Comparison of ENCODE assay signal across 9 mouse cellular contexts in genomic region chr7:19137380-19137779, GRCm38 (mm10). TPM values are rescaled to one million over a fixed set of nuclear protein-coding genes. Genes with fewer than 3 reads are reported as not detected.
A peak's percentile ranks its signal among the peaks of the same experiment; 100 is the strongest.
DNase-seq lines count a peak whose midpoint lies in the region; ATAC-seq and TF ChIP-seq lines count a peak whose summit lies in the region.
"Had no signal": no experiment of that assay in that cellular context is flagged by ENCODE, and none has a peak within 500 bp of the region (broad histone marks: within the 10 kb centered on the region; RNA-seq: fewer than 3 reads in every experiment).

No protein-coding gene starts in this region.

- peak; percentile 74 for DNase-seq in forebrain, embryonic 11.5 days (ENCODE audit: low spot score)
- DNase-seq in liver, adult 2 months (ENCODE audit: extremely low read depth, low read depth, low spot score) = no peak
- no peak for DNase-seq in liver, embryonic 11.5 days (ENCODE audit: low spot score)
- peak; percentile 59 for DNase-seq in Muller cell, postnatal 12 days (ENCODE audit: inconsistent ontology term)
- DNase-seq in gastrocnemius, postnatal 14 days = peak; percentile 59
- peak; percentile 74 for DNase-seq in lung, postnatal 36 days

- H3K9ac ChIP-seq in forebrain, embryonic 11.5 days (ENCODE audit: low read length) = no peak overlapping the region
- no peak overlapping the region for H3K9ac ChIP-seq in forebrain, embryonic 12.5 days
- H3K9ac ChIP-seq in liver, adult 2 months (ENCODE audit: low read depth, low read length) = no peak overlapping the region
- H3K9ac ChIP-seq in liver, embryonic 11.5 days (ENCODE audit: low read depth, low read length) = no peak overlapping the region
- H3K9ac ChIP-seq in neural tube, embryonic 15.5 days (replicated peaks) = no peak overlapping the region

- H3K4me3 ChIP-seq in forebrain, embryonic 11.5 days (ENCODE audit: low read depth, low read length) = no peak overlapping the region
- H3K4me3 ChIP-seq in forebrain, embryonic 12.5 days (replicated peaks) = no peak overlapping the region
- H3K4me3 ChIP-seq in liver, adult 2 months (ENCODE audit: insufficient read depth, low read depth, low read length) = no peak overlapping the region
- no peak overlapping the region for H3K4me3 ChIP-seq in liver, embryonic 11.5 days (ENCODE audit: low read depth, low read length)
- H3K4me3 ChIP-seq in neural tube, embryonic 15.5 days (replicated peaks) = no peak overlapping the region

- no peak overlapping the region for H3K27ac ChIP-seq in forebrain, embryonic 11.5 days (ENCODE audit: low read depth, low read length)
- no peak overlapping the region for H3K27ac ChIP-seq in forebrain, embryonic 12.5 days
- no peak overlapping the region for H3K27ac ChIP-seq in liver, adult 2 months (replicated peaks; ENCODE audit: insufficient read depth, low read depth, low read length)
- no peak overlapping the region for H3K27ac ChIP-seq in liver, embryonic 11.5 days (ENCODE audit: low read depth, low read length)
- H3K27ac ChIP-seq in neural tube, embryonic 15.5 days (replicated peaks) = no peak overlapping the region
- H3K27ac ChIP-seq: macrophage had no signal

- WGBS in forebrain, embryonic 11.5 days = 49% methylated on average over 5 of the region's 5 CpGs
- 51% methylated on average over 5 of the region's 5 CpGs for WGBS in forebrain, embryonic 12.5 days
- 58% methylated on average over 5 of the region's 5 CpGs for WGBS in liver, adult 2 months
- 56% methylated on average over 5 of the region's 5 CpGs for WGBS in liver, embryonic 11.5 days
- 59% methylated on average over 5 of the region's 5 CpGs for WGBS in neural tube, embryonic 15.5 days

- intact Hi-C loops in gastrocnemius, postnatal 14 days (cut with DNase I; ENCODE audit: low total_unique reads) = no loop called here

- peaks cover 17% of the 10 kb centered on the region; the same call in 1 of the 2 replicates for H3K79me2 ChIP-seq in liver, adult 2 months (ENCODE audit: control insufficient read depth, insufficient read depth, low read length)

- peaks cover 27% of the 10 kb centered on the region; the same call in 1 of the 2 replicates for H3K36me3 ChIP-seq in forebrain, embryonic 11.5 days (ENCODE audit: control insufficient read depth, insufficient read depth, low read length)
- H3K36me3 ChIP-seq in forebrain, embryonic 12.5 days (replicated peaks) = peaks cover 63% of the 10 kb centered on the region
- H3K36me3 ChIP-seq in liver, adult 2 months (ENCODE audit: control insufficient read depth, insufficient read depth, low read length) = peaks cover 3% of the 10 kb centered on the region; the same call in 1 of the 2 replicates
- H3K36me3 ChIP-seq in liver, embryonic 11.5 days (ENCODE audit: control insufficient read depth, insufficient read depth, low read length) = peaks cover 38% of the 10 kb centered on the region
- peaks cover 68% of the 10 kb centered on the region for H3K36me3 ChIP-seq in neural tube, embryonic 15.5 days

- TF ChIP-seq CTCF in liver, adult 2 months (IDR thresholded peaks at IDR 0.05; ENCODE audit: low read depth, low read length) = peak; percentile 60

- H3K4me2 ChIP-seq in forebrain, embryonic 11.5 days (ENCODE audit: low read depth, low read length, severe bottlenecking) = no peak overlapping the region
- H3K4me2 ChIP-seq in forebrain, embryonic 12.5 days = no peak overlapping the region
- H3K4me2 ChIP-seq in liver, embryonic 11.5 days = no peak overlapping the region
- no peak overlapping the region for H3K4me2 ChIP-seq in neural tube, embryonic 15.5 days

- H3K27me3 ChIP-seq in forebrain, embryonic 11.5 days (ENCODE audit: control insufficient read depth, insufficient read depth, low read length) = no peaks in the 10 kb centered on the region
- H3K27me3 ChIP-seq in forebrain, embryonic 12.5 days = no peaks in the 10 kb centered on the region
- H3K27me3 ChIP-seq in liver, adult 2 months (ENCODE audit: control insufficient read depth, insufficient read depth, low read length) = no peaks in the 10 kb centered on the region
- H3K27me3 ChIP-seq in liver, embryonic 11.5 days (replicated peaks; ENCODE audit: control insufficient read depth, insufficient read depth, low read length) = no peaks in the 10 kb centered on the region
- no peaks in the 10 kb centered on the region for H3K27me3 ChIP-seq in neural tube, embryonic 15.5 days (replicated peaks)

- TF ChIP-seq POLR2A in liver, adult 2 months (IDR thresholded peaks at IDR 0.05; ENCODE audit: extremely low read depth, insufficient read depth, low read length) = no peak

- H3K4me1 ChIP-seq in forebrain, embryonic 11.5 days (replicated peaks; ENCODE audit: control insufficient read depth, insufficient read depth, low read length) = no peaks in the 10 kb centered on the region
- no peaks in the 10 kb centered on the region for H3K4me1 ChIP-seq in forebrain, embryonic 12.5 days
- H3K4me1 ChIP-seq in liver, adult 2 months (ENCODE audit: control insufficient read depth, insufficient read depth, low read length) = peaks cover 3% of the 10 kb centered on the region; the same call in 1 of the 2 replicates
- H3K4me1 ChIP-seq in liver, embryonic 11.5 days (replicated peaks; ENCODE audit: control insufficient read depth, insufficient read depth, low read length) = no peaks in the 10 kb centered on the region
- 0 out of 2 replicates have a peak, but pooled peaks cover 4% of the 10 kb centered on the region for H3K4me1 ChIP-seq in neural tube, embryonic 15.5 days

- H3K9me3 ChIP-seq in forebrain, embryonic 11.5 days (ENCODE audit: control insufficient read depth, low read length) = no peaks in the 10 kb centered on the region
- no peaks in the 10 kb centered on the region for H3K9me3 ChIP-seq in forebrain, embryonic 12.5 days
- H3K9me3 ChIP-seq in liver, embryonic 11.5 days (ENCODE audit: control insufficient read depth, low read length) = no peaks in the 10 kb centered on the region
- no peaks in the 10 kb centered on the region for H3K9me3 ChIP-seq in neural tube, embryonic 15.5 days (replicated peaks)

- ATAC-seq in forebrain, embryonic 11.5 days (replicated peaks; ENCODE audit: low FRiP score) = no peak
- ATAC-seq in forebrain, embryonic 12.5 days (ENCODE audit: low FRiP score) = no peak
- no peak for ATAC-seq in liver, embryonic 11.5 days (replicated peaks; ENCODE audit: low FRiP score)
- ATAC-seq in neural tube, embryonic 15.5 days (ENCODE audit: low FRiP score) = no peak

RNA-seq across cellular contexts. Expression of gene Qpctl, which starts 11.7 kb away (rescaled TPM):
- 13.8 and 13.9 TPM in 2 replicates for polyA plus RNA-seq in forebrain, embryonic 11.5 days (2014; fragmentation: Nextera tagmentation; extraction: Ambion mirVana)
- 14.4 and 14.7 TPM in 2 replicates for polyA plus RNA-seq in forebrain, embryonic 12.5 days (2016; fragmentation: Nextera tagmentation; extraction: Ambion mirVana)
- 4.3 and 6.3 TPM in 2 replicates for total RNA-seq in liver, adult 2 months (2014; rRNA removed)
- 8.9 and 11.7 TPM in 2 replicates for polyA plus RNA-seq in liver, adult 2 months (2012; rRNA removed)
- polyA plus RNA-seq in liver, embryonic 11.5 days (2014; fragmentation: Nextera tagmentation; extraction: Ambion mirVana) = 7.5 and 9.5 TPM in 2 replicates
- 1 to 10 TPM; 3.1 to 4.2 TPM for total RNA-seq in gastrocnemius, postnatal 14 days (2021)
- polyA plus RNA-seq in neural tube, embryonic 15.5 days (2015; fragmentation: Nextera tagmentation; extraction: Ambion mirVana) = 21.7 and 24.5 TPM in 2 replicates

RNA-seq across cellular contexts. Expression of gene Snrpd2, which starts 12.1 kb away (rescaled TPM):
- polyA plus RNA-seq in forebrain, embryonic 11.5 days (2014; fragmentation: Nextera tagmentation; extraction: Ambion mirVana) = 154 and 158 TPM in 2 replicates
- 148 and 153 TPM in 2 replicates for polyA plus RNA-seq in forebrain, embryonic 12.5 days (2016; fragmentation: Nextera tagmentation; extraction: Ambion mirVana)
- total RNA-seq in liver, adult 2 months (2014; rRNA removed) = 28.4 and 29.4 TPM in 2 replicates
- polyA plus RNA-seq in liver, adult 2 months (2012; rRNA removed) = 16.4 and 17.7 TPM in 2 replicates
- 140 and 158 TPM in 2 replicates for polyA plus RNA-seq in liver, embryonic 11.5 days (2014; fragmentation: Nextera tagmentation; extraction: Ambion mirVana)
- 10 to 100 TPM; 62.3 to 66.5 TPM for total RNA-seq in gastrocnemius, postnatal 14 days (2021)
- polyA plus RNA-seq in neural tube, embryonic 15.5 days (2015; fragmentation: Nextera tagmentation; extraction: Ambion mirVana) = 122 and 124 TPM in 2 replicates

RNA-seq across cellular contexts. Expression of gene Fbxo46, which starts 17.7 kb away (rescaled TPM):
- polyA plus RNA-seq in forebrain, embryonic 11.5 days (2014; fragmentation: Nextera tagmentation; extraction: Ambion mirVana) = 13.6 and 13.9 TPM in 2 replicates
- polyA plus RNA-seq in forebrain, embryonic 12.5 days (2016; fragmentation: Nextera tagmentation; extraction: Ambion mirVana) = 18.4 and 23.1 TPM in 2 replicates
- 2.4 and 3.2 TPM in 2 replicates for total RNA-seq in liver, adult 2 months (2014; rRNA removed)
- 4.3 and 5.0 TPM in 2 replicates for polyA plus RNA-seq in liver, adult 2 months (2012; rRNA removed)
- 9.9 TPM in 2 replicates for polyA plus RNA-seq in liver, embryonic 11.5 days (2014; fragmentation: Nextera tagmentation; extraction: Ambion mirVana)
- 1 to 10 TPM; 3.2 TPM for total RNA-seq in gastrocnemius, postnatal 14 days (2021)
- 15.5 and 17.0 TPM in 2 replicates for polyA plus RNA-seq in neural tube, embryonic 15.5 days (2015; fragmentation: Nextera tagmentation; extraction: Ambion mirVana)

RNA-seq across cellular contexts. Expression of gene Gm4969, which starts 19.2 kb away (rescaled TPM):
- 1.2 and 1.4 TPM in 2 replicates for polyA plus RNA-seq in forebrain, embryonic 11.5 days (2014; fragmentation: Nextera tagmentation; extraction: Ambion mirVana)
- 1.1 and 1.8 TPM in 2 replicates for polyA plus RNA-seq in forebrain, embryonic 12.5 days (2016; fragmentation: Nextera tagmentation; extraction: Ambion mirVana)
- total RNA-seq in liver, adult 2 months (2014; rRNA removed) = 0.09 TPM in 1 of 2 replicates, not detected in the other
- 0.02 TPM in 1 of 2 replicates, not detected in the other for polyA plus RNA-seq in liver, adult 2 months (2012; rRNA removed)
- polyA plus RNA-seq in liver, embryonic 11.5 days (2014; fragmentation: Nextera tagmentation; extraction: Ambion mirVana) = 1.2 and 1.9 TPM in 2 replicates
- total RNA-seq in gastrocnemius, postnatal 14 days (2021) = not detected
- polyA plus RNA-seq in neural tube, embryonic 15.5 days (2015; fragmentation: Nextera tagmentation; extraction: Ambion mirVana) = 7.5 and 8.2 TPM in 2 replicates
- polyA plus RNA-seq: macrophage had no signal

RNA-seq across cellular contexts. Expression of gene Gipr, which starts 28.5 kb away (rescaled TPM):
- 0.56 and 0.75 TPM in 2 replicates for polyA plus RNA-seq in forebrain, embryonic 11.5 days (2014; fragmentation: Nextera tagmentation; extraction: Ambion mirVana)
- 1.1 and 1.3 TPM in 2 replicates for polyA plus RNA-seq in forebrain, embryonic 12.5 days (2016; fragmentation: Nextera tagmentation; extraction: Ambion mirVana)
- not detected in 2 replicates for total RNA-seq in liver, adult 2 months (2014; rRNA removed)
- polyA plus RNA-seq in liver, adult 2 months (2012; rRNA removed) = not detected in 2 replicates
- polyA plus RNA-seq in liver, embryonic 11.5 days (2014; fragmentation: Nextera tagmentation; extraction: Ambion mirVana) = 0.69 and 0.73 TPM in 2 replicates
- under 1 TPM in 1 of 2 experiments, not detected in 1; 0.09 TPM for total RNA-seq in gastrocnemius, postnatal 14 days (2021)
- polyA plus RNA-seq in neural tube, embryonic 15.5 days (2015; fragmentation: Nextera tagmentation; extraction: Ambion mirVana) = 1.2 and 2.1 TPM in 2 replicates
- polyA plus RNA-seq: macrophage had no signal

Comparison
In these comparisons a context has a peak if more than half of its experiments do, and no peak if none do; other contexts are left out.
1. DNase-seq: peak in forebrain, embryonic 11.5 days (single experiment), Muller cell, postnatal 12 days (single experiment), gastrocnemius, postnatal 14 days (single experiment) and lung, postnatal 36 days (single experiment); none in liver, adult 2 months (single experiment) and liver, embryonic 11.5 days (single experiment).